Mouse (Mus musculus) CD8-positive naive resting alpha-beta T cell, adult 2 months (primary cell): ENCODE data around the gene Snapc4.

Experiments used
- DNase-seq, 2 experiments: peaks; one replicate each; pipeline ENCODE4 v3.0.0; 2022; ENCODE audit warnings: low read depth in 2 of 2, low spot score in 2 of 2

The Snapc4 gene

GRCm38 (mm10) chr2:26380131-26380771 is at the start of gene Snapc4:
Gene Snapc4 (minus strand): TSS chr2:26380653.
- DNase-seq = peak; percentile 79 to 86

- no peak for DNase-seq
Observed at GRCm38 (mm10) chr2:26429851-26430250, 49.4 kb upstream of the Snapc4 start.

GRCm38 (mm10) chr2:26424541-26424940 is 44.1 kb upstream of the Snapc4 start:
- DNase-seq = no peak

- DNase-seq = no peak
Observed at GRCm38 (mm10) chr2:26423086-26423485, 42.6 kb upstream of the Snapc4 start.

GRCm38 (mm10) chr2:26421969-26422368 is 41.5 kb upstream of the Snapc4 start:
- DNase-seq = no peak

GRCm38 (mm10) chr2:26418120-26418519 is 37.7 kb upstream of the Snapc4 start:
- no peak for DNase-seq

GRCm38 (mm10) chr2:26417066-26417465 is 36.6 kb upstream of the Snapc4 start:
- DNase-seq = no peak

GRCm38 (mm10) chr2:26410931-26411411 is 30.5 kb upstream of the Snapc4 start:
- DNase-seq = no peak

GRCm38 (mm10) chr2:26410091-26410490 is 29.6 kb upstream of the Snapc4 start:
- DNase-seq = no peak

- no peak for DNase-seq
Observed at GRCm38 (mm10) chr2:26409362-26409761, 28.9 kb upstream of the Snapc4 start.

GRCm38 (mm10) chr2:26408515-26409356 is 28.3 kb upstream of the Snapc4 start, which contains the start of gene Inpp5e:
Gene Inpp5e (minus strand): TSS chr2:26409203.
- DNase-seq = peak; percentile 94 to 95

- no peak for DNase-seq
Observed at GRCm38 (mm10) chr2:26403306-26403705, 22.9 kb upstream of the Snapc4 start.

- no peak for DNase-seq
Observed at GRCm38 (mm10) chr2:26402265-26402664, 21.8 kb upstream of the Snapc4 start.

- no peak for DNase-seq
Observed at GRCm38 (mm10) chr2:26401023-26401422, 20.6 kb upstream of the Snapc4 start.

GRCm38 (mm10) chr2:26400296-26400695 is 19.8 kb upstream of the Snapc4 start:
- DNase-seq = no peak

GRCm38 (mm10) chr2:26399647-26400046 is 19.2 kb upstream of the Snapc4 start:
- DNase-seq = no peak

- DNase-seq = no peak
Observed at GRCm38 (mm10) chr2:26398978-26399377, 18.5 kb upstream of the Snapc4 start.

GRCm38 (mm10) chr2:26391617-26392016 is 11.2 kb upstream of the Snapc4 start:
- DNase-seq = no peak

- no peak for DNase-seq
Observed at GRCm38 (mm10) chr2:26390954-26391353, 10.5 kb upstream of the Snapc4 start.

- DNase-seq = peak; percentile 78 to 83
Observed at GRCm38 (mm10) chr2:26389154-26389690, 8.8 kb upstream of the Snapc4 start, which contains the start of the genes Entr1 and Pmpca. Gene Entr1 (minus strand): TSS chr2:26389316. Gene Pmpca (plus strand): TSS chr2:26389339.

- DNase-seq = no peak
Observed at GRCm38 (mm10) chr2:26388682-26389153, 8.3 kb upstream of the Snapc4 start.

GRCm38 (mm10) chr2:26387713-26388112 is 7.3 kb upstream of the Snapc4 start:
- no peak for DNase-seq
